Mouse (Mus musculus) midbrain, embryonic 11.5 days (tissue): ENCODE results near the gene Socs3. TPM values are rescaled to one million over a fixed set of nuclear protein-coding genes. Genes with fewer than 3 reads are reported as not detected.

ENCODE experiments used
- ATAC-seq: fragments of 200-750 bp; cut with Nextera tagmentation; 2 replicates; pipeline ENCODE4 v1.8.0; 2017; ENCODE audit warnings: moderate TSS enrichment, moderate library complexity; ENCODE audit not compliant: low FRiP score
- DNase-seq: peaks from one replicate; pipeline ENCODE4 v3.0.0; 2015; ENCODE audit warnings: low spot score; ENCODE audit errors: missing footprints
- H3K27ac ChIP-seq: fragments of 300-500 bp; sonication (generic); 2 replicates; pipeline ENCODE4 v1.5.1; 2014; ENCODE audit warnings: low read depth, low read length
- H3K27me3 ChIP-seq: fragments of 300-500 bp; sonication (generic); 2 replicates; pipeline ENCODE4 v1.6.1; 2014; ENCODE audit warnings: mild to moderate bottlenecking, low read length, moderate library complexity, mixed read lengths; ENCODE audit not compliant: control insufficient read depth, insufficient read depth
- H3K36me3 ChIP-seq: fragments of 300-500 bp; sonication (generic); 2 replicates; pipeline ENCODE4 v1.6.1; 2014; ENCODE audit warnings: mild to moderate bottlenecking, low read length, moderate library complexity, mixed read lengths; ENCODE audit not compliant: control insufficient read depth, insufficient read depth
- H3K4me1 ChIP-seq: fragments of 300-500 bp; sonication (generic); 2 replicates; pipeline ENCODE4 v1.6.1; 2014; ENCODE audit warnings: low read length; ENCODE audit not compliant: control insufficient read depth, insufficient read depth
- H3K4me2 ChIP-seq: fragments of 300-500 bp; sonication (generic); 2 replicates; pipeline ENCODE4 v1.6.1; 2014; ENCODE audit warnings: mild to moderate bottlenecking, moderate library complexity
- H3K4me3 ChIP-seq: fragments of 300-500 bp; sonication (generic); 2 replicates; pipeline ENCODE4 v1.5.1; 2014; ENCODE audit warnings: low read depth, low read length
- H3K9ac ChIP-seq: fragments of 300-500 bp; sonication (generic); 2 replicates; pipeline ENCODE4 v1.6.1; 2014; ENCODE audit warnings: low read length
- H3K9me3 ChIP-seq: fragments of 300-500 bp; sonication (generic); 2 replicates; pipeline ENCODE4 v1.6.1; 2016; ENCODE audit warnings: low read length; ENCODE audit not compliant: control insufficient read depth
- WGBS: fragments of 180-500 bp; shearing (Covaris S2); extraction: QIAGEN DNeasy Blood & Tissue Kit; methylation state at CpG from one replicate; pipeline ENCODE4 v1.1.7; 2014; 5-methylcytosine and 5-hydroxymethylcytosine counted together
- polyA plus RNA-seq: library from polyadenylated mRNA; unstranded; fragments of >200 nt; fragmentation: Nextera tagmentation; extraction: Ambion mirVana; gene quantifications from 2 replicates; pipeline ENCODE4 v1.2.1, GENCODE M21; 2014

The Socs3 gene
- polyA plus RNA-seq, 1 experiment from 2014 or later = 5.9 TPM

DNA sequence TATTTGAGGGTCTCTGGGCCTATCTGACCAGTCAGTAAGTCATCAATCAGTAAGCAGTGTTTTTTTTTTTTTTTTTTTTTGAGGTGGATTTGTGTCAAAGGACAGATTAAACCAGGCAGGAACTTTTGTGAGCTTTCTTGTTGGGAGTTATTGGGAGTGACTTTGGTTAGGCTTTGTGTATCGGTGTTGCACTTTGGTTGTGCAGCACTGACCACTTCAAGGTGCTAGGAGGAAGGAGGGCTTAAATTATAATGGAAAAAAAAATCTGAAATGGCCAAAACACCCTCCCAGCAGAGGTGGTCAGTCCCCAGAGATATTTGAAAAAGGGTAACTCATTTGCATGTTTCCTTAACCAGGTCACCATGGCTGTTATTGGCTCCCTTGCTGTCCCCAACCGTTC, 27.2 kb upstream of the Socs3 start:
- H3K9ac ChIP-seq = no peak overlapping the region
- no peak overlapping the region for H3K4me2 ChIP-seq
- no peak overlapping the region for H3K4me3 ChIP-seq
- no peaks in the 10 kb centered on the region for H3K9me3 ChIP-seq
- peaks cover 5% of the 10 kb centered on the region for H3K4me1 ChIP-seq
- DNase-seq (peak; percentile 68), ATAC-seq (no peak)
- H3K27me3 ChIP-seq = no peaks in the 10 kb centered on the region
- no peaks in the 10 kb centered on the region; the same call in none of the 2 replicates for H3K36me3 ChIP-seq
- 98% methylated on average over 2 of the region's 2 CpGs for WGBS
- H3K27ac ChIP-seq = no peak overlapping the region

DNA sequence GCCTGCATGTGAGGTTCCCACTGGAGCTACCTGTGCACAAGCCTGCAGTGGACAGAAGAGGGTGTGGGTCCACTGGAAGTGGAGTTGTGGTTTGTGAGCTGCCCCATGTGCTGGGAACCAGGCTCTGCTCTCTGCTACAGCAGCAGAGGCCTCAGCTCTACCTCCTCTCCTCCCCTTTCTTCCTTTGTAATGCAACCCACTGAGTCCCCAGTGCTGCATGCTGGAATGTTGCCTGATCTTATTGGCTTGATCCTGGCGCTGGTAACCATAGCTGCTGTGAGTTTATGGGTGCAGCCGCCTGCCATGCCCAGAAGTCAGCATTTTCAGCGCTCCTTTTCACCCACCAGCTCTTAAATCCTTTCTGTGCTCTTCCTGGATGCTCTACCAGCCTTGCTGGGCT, 26.2 kb upstream of the Socs3 start:
- Histone ChIP-seq H3K9me3 (no peaks in the 10 kb centered on the region), H3K27ac (no peak overlapping the region), H3K4me3 (no peak overlapping the region), H3K9ac (no peak overlapping the region), H3K4me1 (peaks cover 13% of the 10 kb centered on the region), H3K36me3 (no peaks in the 10 kb centered on the region), H3K4me2 (no peak overlapping the region), H3K27me3 (no peaks in the 10 kb centered on the region)
- 18% methylated on average over 3 of the region's 3 CpGs for WGBS
- ATAC-seq (no peak), DNase-seq (peak; percentile 54)

DNA sequence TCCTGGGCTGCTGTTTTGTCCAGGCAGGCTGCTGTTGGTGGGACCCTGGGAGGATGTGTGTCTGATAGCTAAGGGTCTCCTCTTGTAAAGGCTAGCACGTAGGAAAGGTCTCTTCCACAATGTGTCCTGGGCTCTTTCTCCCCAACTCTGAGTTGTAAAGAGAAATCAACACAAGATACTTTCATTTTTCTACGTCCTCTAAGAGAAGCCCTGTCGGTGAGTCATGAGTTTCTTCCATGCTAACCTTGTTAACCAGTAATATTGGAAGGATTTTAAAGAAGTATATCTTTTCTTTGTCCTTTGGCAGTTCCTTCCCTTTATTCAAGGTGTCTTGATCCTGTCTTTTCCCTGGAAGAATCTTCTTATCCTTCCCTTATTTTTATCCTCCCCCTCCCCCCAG, 25.8 kb upstream of the Socs3 start:
- no peak overlapping the region for H3K9ac ChIP-seq
- 58% methylated on average over 3 of the region's 3 CpGs for WGBS
- no peaks in the 10 kb centered on the region for H3K9me3 ChIP-seq
- no peaks in the 10 kb centered on the region for H3K27me3 ChIP-seq
- H3K36me3 ChIP-seq = no peaks in the 10 kb centered on the region
- H3K4me2 ChIP-seq = no peak overlapping the region
- DNase-seq (no peak), ATAC-seq (no peak)
- H3K4me3 ChIP-seq = no peak overlapping the region
- H3K27ac ChIP-seq = no peak overlapping the region
- H3K4me1 ChIP-seq = peaks cover 13% of the 10 kb centered on the region

DNA sequence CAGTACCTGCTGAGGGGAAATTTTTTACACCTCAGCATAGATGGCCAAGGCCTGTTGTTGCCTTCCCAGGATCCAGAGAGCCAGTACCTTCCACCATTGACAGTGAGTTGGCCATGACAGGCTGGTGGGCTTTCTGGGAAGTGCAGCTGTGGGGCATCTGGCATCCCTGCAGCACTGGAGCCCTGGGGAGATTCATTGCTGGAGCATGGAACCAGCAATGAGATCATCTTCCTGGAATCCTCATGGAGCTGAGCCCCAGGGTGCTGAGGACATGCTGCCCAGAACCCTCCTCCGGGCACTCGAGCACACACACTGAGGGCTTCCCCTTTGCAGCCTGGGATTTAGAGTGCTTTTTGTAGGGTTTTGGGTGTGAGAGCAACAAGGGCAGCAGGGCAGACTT, 25.4 kb upstream of the Socs3 start:
- Histone ChIP-seq H3K36me3 (no peaks in the 10 kb centered on the region), H3K4me1 (peaks cover 16% of the 10 kb centered on the region), H3K27ac (no peak overlapping the region), H3K4me2 (no peak overlapping the region), H3K27me3 (no peaks in the 10 kb centered on the region), H3K4me3 (no peak overlapping the region), H3K9me3 (no peaks in the 10 kb centered on the region), H3K9ac (no peak overlapping the region)
- no peak for ATAC-seq
- WGBS = 56% methylated on average over 2 of the region's 2 CpGs
- DNase-seq = peak; percentile 78

DNA sequence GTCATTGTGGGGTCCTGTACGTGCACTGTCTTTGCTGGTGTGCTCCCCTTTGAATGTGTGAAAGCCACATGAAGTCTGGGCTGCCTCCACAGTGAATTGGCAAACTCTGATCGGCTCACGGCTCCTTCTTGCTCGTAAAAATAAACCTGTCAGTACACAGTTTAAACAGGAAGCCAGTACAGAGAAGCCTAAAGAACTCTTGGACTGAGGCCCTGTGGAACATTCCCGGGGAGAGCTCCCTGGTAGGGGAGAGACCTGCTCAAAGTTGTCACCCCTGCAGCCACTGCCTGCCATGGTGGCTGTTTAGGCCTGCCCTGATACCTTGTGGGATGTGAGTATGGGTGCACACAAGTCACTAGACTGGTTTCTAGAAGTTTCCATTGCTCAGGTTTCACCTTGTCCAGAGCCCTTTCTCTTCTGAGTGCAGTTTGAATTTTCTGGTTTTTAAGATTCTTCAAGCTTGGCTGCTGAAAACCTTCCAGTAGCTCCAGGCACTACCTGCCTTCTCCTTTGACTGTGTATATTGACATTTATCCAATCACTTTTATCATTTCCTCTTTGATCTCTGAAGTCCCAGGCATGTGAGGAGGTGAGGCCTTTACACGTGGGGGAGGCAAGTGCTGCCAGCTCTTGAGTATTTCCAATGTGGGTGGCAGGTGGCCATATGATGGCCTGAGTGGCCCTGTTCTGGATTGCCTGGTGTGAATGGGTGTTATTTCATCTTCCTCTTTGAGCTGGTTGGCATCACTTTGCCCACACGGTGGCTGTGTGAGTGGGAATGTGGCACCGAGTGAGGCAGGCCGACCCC, 24.6 kb upstream of the Socs3 start:
- H3K4me2 ChIP-seq = no peak overlapping the region
- no peaks in the 10 kb centered on the region for H3K27me3 ChIP-seq
- ATAC-seq (no peak), DNase-seq (no peak)
- H3K4me3 ChIP-seq = no peak overlapping the region
- H3K4me1 ChIP-seq = peaks cover 21% of the 10 kb centered on the region
- no peak overlapping the region for H3K27ac ChIP-seq
- WGBS = 80% methylated on average over 9 of the region's 9 CpGs
- H3K9ac ChIP-seq = no peak overlapping the region
- H3K36me3 ChIP-seq = no peaks in the 10 kb centered on the region
- H3K9me3 ChIP-seq = no peaks in the 10 kb centered on the region

- whole genome bisulfite sequencing = 77% methylated on average over 14 of the region's 14 CpGs
- no peak overlapping the region for H3K4me3 ChIP-seq
- H3K27ac ChIP-seq = no peak overlapping the region
- ATAC-seq = no peak
- H3K4me1 ChIP-seq = peaks cover 21% of the 10 kb centered on the region
- no peaks in the 10 kb centered on the region for H3K9me3 ChIP-seq
- no peaks in the 10 kb centered on the region for H3K36me3 ChIP-seq
- no peak overlapping the region for H3K4me2 ChIP-seq
- H3K9ac ChIP-seq = no peak overlapping the region
- no peak for DNase-seq
- H3K27me3 ChIP-seq = no peaks in the 10 kb centered on the region
These were observed 23.6 kb upstream of the Socs3 start for GRCm38 (mm10) chr11:117993190-117994175.

DNA sequence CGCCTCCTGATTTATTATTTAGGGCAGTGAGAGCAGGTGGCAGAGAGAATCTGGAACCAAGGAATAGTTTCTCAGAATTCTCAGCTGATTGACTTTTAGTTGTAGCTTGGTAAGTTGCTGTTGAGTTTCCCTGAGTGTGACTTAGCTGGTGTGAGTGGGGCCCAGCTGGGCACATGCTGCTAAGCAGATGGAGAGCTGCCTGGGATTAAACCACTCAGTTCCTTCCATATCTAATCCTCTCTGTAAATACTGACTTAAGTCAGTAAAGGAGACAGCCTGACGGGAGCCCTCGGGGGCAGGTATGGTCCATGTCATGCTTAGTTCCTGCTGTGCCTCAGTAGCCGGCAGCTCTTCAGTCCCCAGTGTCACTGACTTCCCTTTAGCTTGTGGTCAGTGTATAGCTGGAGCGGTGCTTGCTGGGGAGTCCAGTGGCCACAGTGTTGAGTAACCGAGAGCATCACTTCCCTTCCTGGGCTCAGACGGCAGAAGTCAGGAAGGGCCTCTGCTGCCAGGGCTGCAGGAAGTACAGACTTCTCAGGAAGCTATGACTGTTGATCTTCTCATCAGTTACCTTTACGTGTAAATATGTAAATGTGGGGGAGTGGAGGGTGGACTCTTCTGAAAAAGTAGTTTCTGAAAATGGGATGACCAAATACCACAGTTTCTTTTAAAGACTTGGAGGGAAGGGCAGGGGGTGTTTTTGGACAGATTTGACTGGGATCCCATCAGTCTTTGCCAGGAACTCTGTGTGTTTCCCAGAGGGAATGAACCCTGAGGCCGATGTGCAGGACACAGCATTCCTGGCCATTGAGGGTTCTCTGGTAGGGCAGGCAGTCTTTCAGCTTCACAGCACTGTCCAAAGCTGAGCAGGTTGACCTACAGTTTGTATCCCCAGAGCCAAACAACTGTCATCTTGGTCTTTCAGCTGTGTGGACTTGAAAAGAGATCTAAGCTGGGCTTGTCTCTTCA, 21.9 kb upstream of the Socs3 start:
- Histone ChIP-seq H3K4me2 (no peak overlapping the region), H3K27ac (peak overlapping the region; percentile 20; the same call in 1 of the 2 replicates), H3K36me3 (no peaks in the 10 kb centered on the region), H3K27me3 (no peaks in the 10 kb centered on the region), H3K4me1 (peaks cover 30% of the 10 kb centered on the region), H3K4me3 (no peak overlapping the region), H3K9me3 (no peaks in the 10 kb centered on the region), H3K9ac (no peak overlapping the region)
- no peak for ATAC-seq
- WGBS = 56% methylated on average over 9 of the region's 9 CpGs
- no peak for DNase-seq

GRCm38 (mm10) chr11:117989926-117990325, 20.1 kb upstream of the Socs3 start:
- 58% methylated on average over 10 of the region's 10 CpGs for WGBS
- no peak overlapping the region for H3K4me3 ChIP-seq
- no peaks in the 10 kb centered on the region for H3K9me3 ChIP-seq
- H3K36me3 ChIP-seq = no peaks in the 10 kb centered on the region
- peaks cover 30% of the 10 kb centered on the region for H3K4me1 ChIP-seq
- H3K27ac ChIP-seq = no peak overlapping the region
- no peak overlapping the region for H3K9ac ChIP-seq
- DNase-seq = no peak
- no peak for ATAC-seq
- no peaks in the 10 kb centered on the region for H3K27me3 ChIP-seq
- no peak overlapping the region for H3K4me2 ChIP-seq
